Mouse (Mus musculus): ENCODE measurements around the gene Calcrl. TPM values are rescaled to one million over a fixed set of nuclear protein-coding genes. Genes with fewer than 3 reads are reported as not detected.

The Calcrl gene
- polyA plus RNA-seq, 3 experiments from 2014 or later = 28.9 to 33.5 (median 29.7) TPM

- ATAC-seq = no peak
Measured at GRCm38 (mm10) chr2:84316185-84316805, 108.9 kb downstream of the Calcrl start.

GRCm38 (mm10) chr2:84296517-84296916 lies 128.7 kb downstream of the Calcrl start:
- ATAC-seq = no peak

GRCm38 (mm10) chr2:84295068-84295467 lies 130.1 kb downstream of the Calcrl start:
- ATAC-seq = no peak

GRCm38 (mm10) chr2:84294611-84295010 lies 130.6 kb downstream of the Calcrl start:
- no peak for ATAC-seq

DNA sequence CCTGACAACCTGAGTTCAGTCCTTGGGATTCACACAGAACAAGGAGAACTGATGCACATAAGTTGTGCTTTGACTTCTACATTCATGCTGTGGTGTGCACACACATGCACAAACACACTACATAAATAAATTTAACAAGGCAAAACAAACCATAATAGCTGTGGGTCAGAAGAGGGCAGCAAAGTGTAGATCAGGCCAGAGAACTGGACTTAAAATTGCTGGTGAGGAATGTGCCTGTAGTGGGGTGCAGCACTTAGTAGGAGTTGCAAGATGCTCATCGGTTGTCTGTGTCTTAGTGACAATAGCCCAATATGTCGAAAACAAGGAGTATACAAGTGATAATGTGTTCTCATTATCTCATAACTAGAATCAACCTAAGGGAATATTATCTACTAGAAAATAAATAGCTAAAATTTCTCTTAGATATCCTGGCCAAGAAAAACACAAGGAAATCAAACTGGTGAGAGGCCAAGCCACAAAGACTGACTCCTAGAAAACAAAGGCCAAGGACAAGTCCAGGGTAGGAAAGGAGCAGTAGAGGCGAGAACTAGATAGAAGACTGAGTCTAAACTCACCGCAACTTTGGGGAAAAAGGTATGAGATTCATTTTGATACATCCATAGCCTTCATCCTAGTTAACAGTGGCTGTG lies 132.7 kb downstream of the Calcrl start:
- ATAC-seq = no peak

GRCm38 (mm10) chr2:84288940-84289557 lies 136.2 kb downstream of the Calcrl start:
- no peak for ATAC-seq

Other genes with a start within 250 kb of the Calcrl start
- gene Tfpi, start 51.4 kb upstream of the Calcrl start, polyA plus RNA-seq (2017; shearing (Covaris generic)) = 1 to 10 TPM; 1.6 to 4.9 (median 4.2) TPM
- under 1 TPM; 0.35 to 0.97 (median 0.62) TPM for gene Ctnnd1, start 225.4 kb upstream of the Calcrl start, polyA plus RNA-seq (2017; shearing (Covaris generic))
- gene Btbd18, start 233.7 kb upstream of the Calcrl start, polyA plus RNA-seq (2017; shearing (Covaris generic)) = under 1 TPM; 0.43 to 0.73 (median 0.64) TPM
- 100 to 1,000 TPM; 113 to 247 (median 134) TPM for gene Selenoh, start 245.4 kb upstream of the Calcrl start, polyA plus RNA-seq (2017; shearing (Covaris generic))

All from inflammation-experienced regulatory T-cells, adult 6 months (primary cell).